Mouse (Mus musculus) liver, adult 2 months (tissue): ENCODE measurements around the gene 1810024B03Rik.

Source experiments
- CTCF ChIP-seq: fragments of 200-500 bp; IDR thresholded peaks from 2 replicates; pipeline ENCODE4 v1.5.1; 2011; ENCODE audit warnings: low read depth, low read length, control low read depth
- POLR2A ChIP-seq: fragments of 200-500 bp; IDR thresholded peaks from 2 replicates; pipeline ENCODE4 v1.6.1; 2011; ENCODE audit warnings: low read length, control low read depth; ENCODE audit not compliant: insufficient read depth; ENCODE audit errors: extremely low read depth

- TF ChIP-seq CTCF (no peak), POLR2A (no peak)
Observed at GRCm38 (mm10) chr2:127139094-127139493, 69.0 kb downstream of the 1810024B03Rik start.
